Mouse (Mus musculus): ENCODE measurements around the gene Ptprb.
A peak's percentile ranks its signal among the peaks of the same experiment; 100 is the strongest.

Gene Ptprb

GRCm38 (mm10) chr10:116297854-116298253, 22.5 kb downstream of the Ptprb start:
- DNase-seq, result peak; percentile 94

DNA sequence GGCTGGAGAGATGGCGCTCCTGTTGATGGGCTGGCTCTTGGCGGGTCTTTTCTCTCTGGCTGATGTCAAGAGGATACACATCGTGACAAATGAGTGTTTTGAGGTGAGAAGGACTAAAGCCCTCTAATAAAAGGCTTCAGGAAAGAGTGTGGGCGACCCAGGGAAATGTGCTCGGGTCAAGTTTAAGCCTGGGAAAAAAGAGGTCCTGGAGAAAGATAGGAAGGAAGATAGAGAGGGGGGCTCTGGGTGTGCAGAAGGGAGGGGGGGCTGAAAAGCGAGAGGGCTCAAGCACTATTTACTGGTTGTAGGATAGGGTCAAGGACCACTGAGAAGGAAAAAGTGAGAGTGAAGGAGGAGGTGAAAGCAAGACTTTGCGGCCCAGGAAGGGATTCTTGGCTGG, 25.5 kb downstream of the Ptprb start:
- DNase-seq, result no peak

- DNase-seq, result peak; percentile 99
These were observed 25.9 kb downstream of the Ptprb start for GRCm38 (mm10) chr10:116301258-116301657.

GRCm38 (mm10) chr10:116304355-116304754, 29.0 kb downstream of the Ptprb start:
- no peak for DNase-seq

DNA sequence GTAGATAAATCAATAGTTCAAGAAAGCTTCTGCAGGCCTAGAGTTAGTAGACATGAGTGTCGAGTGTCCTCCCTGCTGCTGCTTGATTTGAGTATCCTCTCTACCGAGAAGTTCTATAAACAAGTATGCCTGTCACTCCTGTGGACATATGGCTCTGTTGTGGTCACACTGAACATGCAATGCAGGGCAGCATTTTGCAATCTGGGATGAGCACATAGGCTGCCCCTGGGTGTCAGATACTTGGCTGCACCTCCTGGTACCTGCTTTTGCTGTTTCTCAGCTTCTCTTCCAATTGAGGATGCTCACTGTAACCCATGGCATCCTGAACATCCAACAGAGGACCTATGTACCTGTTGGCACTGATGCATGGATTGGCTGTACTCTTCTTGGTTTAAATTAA, 34.1 kb downstream of the Ptprb start:
- peak; percentile 85 for DNase-seq

DNA sequence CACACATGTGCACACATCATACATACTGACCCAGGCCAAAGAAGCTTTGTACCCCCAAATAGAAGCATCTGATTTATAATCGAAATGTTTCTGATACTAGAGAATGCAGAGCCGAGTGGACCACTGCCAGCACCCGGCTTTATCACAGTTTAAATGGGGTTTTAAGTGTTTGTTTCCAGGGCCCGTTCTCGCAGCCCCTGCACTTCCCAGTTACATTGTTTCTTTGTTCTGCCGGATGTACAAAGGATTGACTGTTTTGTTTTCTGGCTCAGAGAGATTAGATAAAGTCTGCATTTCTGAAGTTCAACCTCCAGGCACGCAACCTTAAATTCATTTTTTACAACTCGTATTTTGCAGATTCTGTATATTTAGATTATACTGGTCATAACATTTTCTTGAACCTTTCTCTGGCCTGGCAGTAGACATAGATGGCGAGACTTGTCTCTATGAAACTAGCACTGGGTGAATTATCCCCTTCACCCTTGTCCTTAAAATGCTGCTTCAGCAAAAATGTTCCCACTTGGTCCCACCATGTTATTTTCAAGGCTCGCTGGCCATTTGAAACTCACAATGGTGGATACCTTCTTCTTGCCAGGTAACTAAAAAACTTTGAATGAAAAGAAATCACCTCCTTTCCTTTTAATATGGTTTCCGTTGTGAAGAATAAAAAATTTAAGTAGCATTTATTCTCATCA, 35.3 kb downstream of the Ptprb start:
- DNase-seq, result peak; percentile 90

- DNase-seq, result peak; percentile 92
These were observed 43.9 kb downstream of the Ptprb start for GRCm38 (mm10) chr10:116319246-116319645.

DNA sequence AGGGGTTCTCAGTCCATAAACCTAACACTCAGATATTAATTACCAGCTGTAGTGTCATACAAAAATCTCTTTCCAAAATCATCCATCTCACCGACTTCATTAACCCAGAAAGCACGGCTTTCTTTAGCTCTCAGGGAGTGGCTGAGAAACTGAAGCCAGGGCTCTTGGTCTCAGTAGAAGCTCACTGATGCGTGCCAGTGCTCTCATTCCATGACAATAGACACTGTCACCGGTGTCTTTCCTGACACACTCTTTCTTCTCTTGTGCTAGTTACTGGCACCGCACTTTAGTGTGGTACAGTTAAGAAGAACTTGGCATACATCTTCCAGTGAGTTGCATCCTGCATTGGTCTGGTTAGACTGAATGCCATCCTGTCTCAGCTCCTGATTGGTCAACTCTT, 53.8 kb downstream of the Ptprb start:
- DNase-seq, result peak; percentile 54

DNA sequence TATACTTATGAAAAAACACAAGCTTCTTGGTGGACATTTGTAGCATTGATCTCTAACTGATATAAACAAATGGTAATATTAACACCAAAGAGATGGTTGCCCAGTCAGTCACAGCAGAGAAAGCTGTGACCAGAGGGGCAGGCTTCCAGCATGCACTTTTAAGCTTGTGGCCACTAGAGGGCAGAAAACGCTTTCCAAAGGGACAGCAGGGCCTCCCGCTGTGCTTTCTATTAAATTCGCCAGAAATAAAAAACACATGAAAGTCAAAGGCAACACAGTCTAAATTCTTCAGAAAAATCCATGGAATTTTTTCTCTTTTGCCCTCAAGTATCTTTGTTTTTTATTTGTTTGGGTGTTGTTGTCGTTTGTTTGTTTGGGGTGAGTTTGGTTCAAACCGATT, 55.1 kb downstream of the Ptprb start:
- DNase-seq, result peak; percentile 86

- peak; percentile 85 for DNase-seq
These were observed 55.7 kb downstream of the Ptprb start for GRCm38 (mm10) chr10:116330961-116331510.

DNA sequence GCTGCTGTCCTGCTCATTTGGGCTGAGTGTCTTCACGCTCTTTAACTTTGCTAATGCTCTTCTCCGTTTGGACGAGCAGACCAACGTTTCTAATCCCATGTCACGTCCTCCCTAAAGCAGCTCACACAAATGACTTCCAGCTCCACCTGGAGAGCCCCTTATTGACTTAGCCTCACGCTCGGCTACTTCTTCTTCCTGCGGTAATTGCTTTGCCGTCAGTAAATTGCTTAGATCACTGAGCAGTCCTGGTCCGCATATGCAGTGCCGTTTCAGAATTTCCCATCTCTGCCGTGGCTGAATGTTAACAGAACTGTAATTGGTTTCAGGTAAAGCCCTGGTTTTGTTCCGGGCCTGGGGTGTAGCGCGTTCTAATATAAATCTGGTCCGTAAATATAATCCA, 58.3 kb downstream of the Ptprb start:
- DNase-seq, result peak; percentile 82

- DNase-seq, result peak; percentile 53
These were observed 58.8 kb downstream of the Ptprb start for GRCm38 (mm10) chr10:116334120-116334519.

GRCm38 (mm10) chr10:116335328-116335727, 60.0 kb downstream of the Ptprb start:
- DNase-seq, result peak; percentile 33

GRCm38 (mm10) chr10:116341194-116341593, 65.9 kb downstream of the Ptprb start:
- peak; percentile 85 for DNase-seq

GRCm38 (mm10) chr10:116346618-116347184, 71.4 kb downstream of the Ptprb start:
- DNase-seq, result peak; percentile 53

GRCm38 (mm10) chr10:116349004-116349403, 73.7 kb downstream of the Ptprb start:
- no peak for DNase-seq

DNA sequence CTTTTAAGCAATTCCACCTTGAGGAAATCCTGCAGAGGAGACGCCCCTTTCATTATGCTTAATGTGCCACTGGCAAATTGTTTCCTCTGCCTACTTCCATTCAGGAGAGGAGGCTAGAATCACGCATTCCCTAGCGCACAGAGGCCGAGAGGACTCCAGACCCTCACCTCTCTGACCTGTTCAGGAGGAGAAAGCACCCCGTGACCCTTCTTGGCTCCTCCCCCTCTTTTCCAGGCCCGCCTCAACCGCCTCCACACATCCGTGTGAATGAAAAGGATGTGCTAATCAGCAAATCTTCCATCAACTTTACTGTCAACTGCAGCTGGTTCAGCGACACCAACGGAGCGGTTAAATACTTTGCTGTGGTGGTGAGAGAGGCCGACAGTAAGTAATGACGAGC, 75.2 kb downstream of the Ptprb start:
- DNase-seq, result peak; percentile 88

DNA sequence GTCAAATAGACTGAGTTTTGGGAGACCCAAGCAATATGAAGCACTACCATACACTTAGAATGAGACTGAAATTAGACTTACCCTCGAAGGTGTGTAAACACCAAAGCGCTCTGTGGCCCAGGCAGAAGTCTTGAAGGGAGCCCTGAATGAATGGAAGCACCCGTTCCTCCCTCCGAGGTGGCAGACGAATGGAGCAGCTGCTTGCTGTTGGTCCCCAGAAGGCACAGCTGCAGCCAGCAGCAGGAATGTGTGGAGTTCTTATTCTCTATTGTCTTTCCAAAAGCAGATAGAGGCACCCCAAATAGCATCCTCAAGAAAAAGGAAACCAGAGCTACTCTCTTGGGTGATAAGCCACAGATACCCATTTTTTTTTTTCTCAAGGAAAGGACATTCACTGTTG, 79.0 kb downstream of the Ptprb start:
- peak; percentile 13 for DNase-seq

- DNase-seq, result peak; percentile 79
These were observed 86.9 kb downstream of the Ptprb start for GRCm38 (mm10) chr10:116362181-116362580.

DNA sequence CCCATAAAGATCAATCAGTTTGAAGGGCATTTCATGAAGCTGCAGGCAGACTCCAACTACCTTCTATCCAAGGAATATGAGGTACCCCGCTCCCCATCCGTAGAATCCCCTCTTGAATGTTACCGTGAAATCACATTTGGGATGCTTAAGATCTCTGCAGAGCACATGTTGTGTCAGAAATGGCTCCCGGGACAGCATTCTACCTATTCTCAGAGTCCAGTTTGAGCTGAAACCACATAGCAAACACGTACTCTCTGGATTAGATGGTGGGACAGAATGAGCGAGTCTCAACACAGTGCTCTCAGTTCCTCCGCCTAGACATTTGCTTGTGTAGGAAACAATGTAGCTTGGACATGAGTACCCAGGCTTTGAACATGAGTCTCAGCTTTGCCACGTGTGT, 87.3 kb downstream of the Ptprb start:
- peak; percentile 33 for DNase-seq

DNA sequence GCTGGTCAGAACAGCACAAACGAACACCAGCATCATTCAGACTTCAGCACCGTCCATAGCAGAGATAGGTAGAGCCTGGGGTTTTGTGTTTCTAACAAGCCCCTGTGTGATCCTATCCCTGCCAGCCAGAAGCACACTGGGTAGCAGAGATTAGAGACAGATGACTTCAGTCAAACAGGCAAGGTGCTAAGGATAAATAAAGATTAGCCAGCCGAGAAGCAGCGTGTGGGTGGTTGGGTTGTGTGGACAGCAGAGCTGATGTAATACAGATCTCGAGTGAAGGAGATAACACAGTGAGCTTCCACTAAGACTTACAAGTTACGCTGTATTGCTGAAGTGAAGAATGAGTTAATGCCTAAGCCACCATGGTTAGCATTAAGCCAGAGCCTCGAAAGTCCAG, 89.4 kb downstream of the Ptprb start:
- DNase-seq, result peak; percentile 34

- DNase-seq, result peak; percentile 55
These were observed 95.8 kb downstream of the Ptprb start for GRCm38 (mm10) chr10:116370991-116371725.

- DNase-seq, result peak; percentile 51
These were observed 98.8 kb downstream of the Ptprb start for GRCm38 (mm10) chr10:116374111-116374510.

- peak; percentile 57 for DNase-seq
These were observed 101.5 kb downstream of the Ptprb start for GRCm38 (mm10) chr10:116376853-116377252.
